Mouse (Mus musculus) stomach, postnatal 0 days (tissue): ENCODE data around the gene Zgpat. TPM values are rescaled to one million over a fixed set of nuclear protein-coding genes. Genes with fewer than 3 reads are reported as not detected.

Experiments used
- ATAC-seq: fragments of 200-750 bp; cut with Nextera tagmentation; 2 replicates; pipeline ENCODE4 v1.8.0; 2017; ENCODE audit not compliant: low FRiP score, low TSS enrichment
- DNase-seq: peaks from one replicate; pipeline ENCODE4 v3.0.0-alpha.2; 2016; ENCODE audit warnings: low spot score
- H3K27ac ChIP-seq: fragments of 300-500 bp; sonication (generic); replicated peaks from 2 replicates; pipeline ENCODE4 v1.5.1; 2014; ENCODE audit warnings: mild to moderate bottlenecking, control low read depth
- H3K27me3 ChIP-seq: fragments of 300-500 bp; sonication (generic); 2 replicates; pipeline ENCODE4 v1.6.1; 2014; ENCODE audit warnings: low read length; ENCODE audit not compliant: control insufficient read depth, insufficient read depth
- H3K36me3 ChIP-seq: fragments of 300-500 bp; sonication (generic); 2 replicates; pipeline ENCODE4 v1.6.1; 2014; ENCODE audit warnings: low read length, mixed read lengths; ENCODE audit not compliant: control insufficient read depth, insufficient read depth
- H3K4me1 ChIP-seq: fragments of 300-500 bp; sonication (generic); replicated peaks from 2 replicates; pipeline ENCODE4 v1.6.1; 2014; ENCODE audit warnings: antibody characterized with exemption; ENCODE audit not compliant: control insufficient read depth, insufficient read depth
- H3K4me2 ChIP-seq: fragments of 300-500 bp; sonication (generic); replicated peaks from 2 replicates; pipeline ENCODE4 v1.6.1; 2014; ENCODE audit warnings: low read depth, mild to moderate bottlenecking, control low read depth, moderate library complexity
- H3K4me3 ChIP-seq: fragments of 300-500 bp; sonication (generic); 2 replicates; pipeline ENCODE4 v1.5.1; 2014; ENCODE audit warnings: low read depth, low read length, control low read depth
- H3K9ac ChIP-seq: fragments of 300-500 bp; sonication (generic); 2 replicates; pipeline ENCODE4 v1.6.1; 2014; ENCODE audit warnings: mild to moderate bottlenecking, low read length, control low read depth, mixed read lengths
- H3K9me3 ChIP-seq: fragments of 300-500 bp; sonication (generic); 2 replicates; pipeline ENCODE4 v1.6.1; 2016; ENCODE audit warnings: low read length; ENCODE audit not compliant: control insufficient read depth
- CTCF ChIP-seq: IDR thresholded peaks from 2 replicates; pipeline ENCODE4 v1.5.1; 2016; ENCODE audit warnings: antibody characterized with exemption, low read depth, mild to moderate bottlenecking, moderate library complexity
- EP300 ChIP-seq: optimal IDR thresholded peaks from 2 replicates; pipeline ENCODE3; 2016; ENCODE audit warnings: antibody characterized with exemption
- WGBS: fragments of 180-500 bp; shearing (Covaris S2); extraction: QIAGEN DNeasy Blood & Tissue Kit; methylation state at CpG from one replicate; pipeline ENCODE4 v1.1.7; 2014; 5-methylcytosine and 5-hydroxymethylcytosine counted together
- polyA plus RNA-seq: library from polyadenylated mRNA; unstranded; fragments of >200 nt; fragmentation: Nextera tagmentation; extraction: Ambion mirVana; gene quantifications from 2 replicates; pipeline ENCODE4 v1.2.1, GENCODE M21; 2015

Zgpat gene
- polyA plus RNA-seq: 15.5 and 18.2 TPM in 2 replicates

DNA sequence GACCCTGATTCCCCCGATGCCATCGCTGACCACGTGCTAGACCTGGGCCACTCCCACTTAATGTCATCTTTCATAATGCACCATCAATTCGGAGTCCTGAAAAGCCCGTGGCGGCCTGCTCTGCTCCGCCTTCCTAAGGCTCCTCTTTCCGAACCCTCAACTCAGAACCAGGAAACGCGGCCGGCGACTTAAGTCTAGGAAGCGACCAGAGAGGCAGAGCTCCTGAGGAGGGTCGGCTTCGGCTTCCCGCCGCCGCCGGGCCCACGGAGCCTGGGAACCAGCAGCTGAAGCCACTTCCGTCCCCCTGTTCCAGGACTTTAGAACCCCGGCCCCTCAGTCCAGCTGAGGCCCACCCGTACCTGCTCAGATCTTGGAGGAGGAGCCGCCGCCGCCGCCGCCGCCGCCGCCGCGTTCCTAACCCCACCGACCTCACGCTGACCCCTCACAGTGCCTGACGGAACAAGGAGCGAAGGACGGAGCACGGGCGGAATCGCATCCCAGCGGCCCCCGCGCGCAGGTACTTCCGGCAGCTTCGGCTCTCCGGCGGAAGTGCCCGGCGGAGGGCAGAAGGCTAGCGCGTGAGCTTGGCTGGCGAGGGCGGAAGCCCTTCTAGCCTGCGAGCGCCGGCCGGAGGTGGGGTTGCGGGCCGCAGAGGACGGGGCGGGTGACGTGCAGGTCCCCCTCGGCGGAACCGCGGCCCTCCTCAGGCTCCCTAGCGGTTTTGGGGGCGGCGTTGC is at the start of gene Zgpat, which contains the start of gene Arfrp1:
TSS of gene Zgpat (plus strand) at position 69 of the 737 bp plus-strand sequence.
TSS of gene Arfrp1 (minus strand) at position 545 of the 737 bp plus-strand sequence.
- Histone ChIP-seq H3K9me3 (no peaks in the 10 kb centered on the region), H3K4me3 (peak within 1 kb of the TSS; percentile 71), H3K4me2 (peak within 1 kb of the TSS; percentile 97), H3K27me3 (no peaks in the 10 kb centered on the region), H3K27ac (peak within 1 kb of the TSS; percentile 94), H3K36me3 (peaks cover 7% of the 10 kb centered on the region; the same call in 1 of the 2 replicates), H3K9ac (peak within 1 kb of the TSS; percentile 91), H3K4me1 (peaks cover 5% of the 10 kb centered on the region)
- ATAC-seq: peak; percentile 92
- no peak for TF ChIP-seq EP300
- peak; percentile 10; the same call in 1 of the 2 replicates for TF ChIP-seq CTCF
- WGBS: 0% methylated on average over 63 of the region's 71 CpGs
- DNase-seq: peak; percentile 93

DNA sequence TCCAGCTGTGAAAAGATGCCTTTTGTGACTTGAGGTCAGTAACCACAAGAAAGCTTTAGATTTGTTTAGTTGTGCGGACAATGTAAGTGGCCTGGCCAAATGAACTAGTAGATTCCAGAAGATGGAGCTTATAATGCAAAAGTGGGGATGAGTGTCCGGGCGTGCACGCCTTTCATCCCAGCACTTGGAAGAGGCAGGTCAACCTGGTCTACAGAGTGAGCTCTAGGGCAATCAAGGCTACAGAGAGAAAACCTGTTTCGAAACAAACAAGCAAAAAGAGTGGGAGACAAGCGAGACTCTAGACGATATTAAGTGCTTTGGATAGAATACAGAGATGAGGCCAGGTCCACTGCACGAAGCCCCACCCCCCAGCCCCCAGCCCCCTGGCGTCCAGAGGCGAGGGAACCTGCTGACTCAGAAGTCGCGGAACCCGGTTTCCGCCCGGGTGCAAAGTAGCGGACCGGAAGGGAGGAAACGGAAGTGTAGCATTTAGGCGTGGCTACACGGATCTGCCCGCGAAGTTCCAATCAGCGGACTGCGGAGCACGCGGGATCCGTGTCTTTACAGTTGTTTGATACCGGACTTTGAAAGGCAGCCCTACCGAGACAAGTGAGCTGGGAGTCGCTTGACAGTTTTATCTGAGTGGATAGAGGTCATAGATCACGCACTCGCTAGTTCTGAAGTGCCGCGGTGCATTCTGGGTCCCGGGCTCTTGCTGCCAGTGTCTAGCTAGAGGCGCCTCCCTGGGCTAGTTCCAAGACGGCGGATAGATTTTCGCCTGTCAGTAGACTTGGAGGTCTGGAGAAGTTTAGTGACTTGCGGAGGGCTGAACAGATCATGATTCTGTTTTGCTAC is 45.3 kb upstream of the Zgpat start, which contains the start of gene Rtel1:
TSS of gene Rtel1 (plus strand) at position 492 of the 855 bp plus-strand sequence.
- peak within 1 kb of the TSS; percentile 61 for H3K9ac ChIP-seq
- H3K36me3 ChIP-seq: peaks cover 17% of the 10 kb centered on the region; the same call in 1 of the 2 replicates
- H3K27ac ChIP-seq: 0 out of 2 replicates have a peak within 1 kb of the TSS, but pooled peaks have one; percentile 18
- peak within 1 kb of the TSS; percentile 74 for H3K4me2 ChIP-seq
- H3K27me3 ChIP-seq: no peaks in the 10 kb centered on the region
- 4% methylated on average over 40 of the region's 40 CpGs for WGBS
- H3K4me1 ChIP-seq: peaks cover 2% of the 10 kb centered on the region; the same call in 1 of the 2 replicates
- DNase-seq (peak; percentile 88), ATAC-seq (peak; percentile 93)
- no peak for TF ChIP-seq EP300
- TF ChIP-seq CTCF: peak; percentile 45
- H3K9me3 ChIP-seq: no peaks in the 10 kb centered on the region
- peak within 1 kb of the TSS; percentile 61 for H3K4me3 ChIP-seq

DNA sequence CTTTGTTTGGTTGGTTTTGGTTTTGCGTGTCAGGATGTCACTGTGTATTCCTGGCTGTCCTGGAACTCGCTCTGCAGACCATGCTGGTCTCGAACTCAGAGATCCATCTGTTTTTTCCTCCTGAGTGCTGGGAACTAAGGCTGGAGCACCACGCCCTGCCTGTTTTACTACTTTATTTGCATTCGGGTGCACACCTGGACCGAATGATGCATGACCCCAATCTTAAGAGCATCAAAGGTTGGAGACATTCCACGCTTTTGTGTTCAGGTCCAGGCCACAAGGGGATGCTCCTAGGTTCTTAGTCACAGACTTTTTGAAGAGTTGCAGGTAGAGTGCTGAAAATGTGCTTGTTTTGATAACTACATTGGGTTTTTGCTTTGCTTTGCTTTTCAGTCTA is 44.6 kb upstream of the Zgpat start:
- Histone ChIP-seq H3K4me3 (peak overlapping the region; percentile 61), H3K27me3 (no peaks in the 10 kb centered on the region), H3K9ac (peak overlapping the region; percentile 61), H3K4me2 (peak overlapping the region; percentile 74), H3K4me1 (peaks cover 2% of the 10 kb centered on the region; the same call in 1 of the 2 replicates), H3K9me3 (no peaks in the 10 kb centered on the region), H3K36me3 (peaks cover 17% of the 10 kb centered on the region), H3K27ac (no peak overlapping the region)
- 9% methylated on average over 7 of the region's 7 CpGs for WGBS
- ATAC-seq: no peak
- TF ChIP-seq CTCF (no peak), EP300 (no peak)
- no peak for DNase-seq

DNA sequence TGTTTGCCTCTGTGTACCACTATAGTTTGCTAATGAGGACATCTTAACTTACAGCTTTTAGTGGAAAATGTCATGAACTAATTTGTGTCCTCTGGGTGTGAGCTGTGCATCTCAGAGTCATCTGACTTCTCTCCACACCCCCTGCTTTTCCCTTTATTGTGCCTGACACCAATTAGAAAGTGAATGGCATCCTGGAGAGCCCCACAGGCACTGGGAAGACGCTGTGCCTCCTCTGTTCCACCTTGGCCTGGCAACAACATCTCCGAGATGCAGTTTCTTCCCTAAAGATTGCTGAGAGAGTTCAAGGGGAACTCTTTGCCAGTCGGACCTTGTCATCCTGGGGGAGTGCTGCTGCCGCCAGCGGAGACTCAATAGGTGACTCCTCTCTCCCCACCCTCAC is 42.6 kb upstream of the Zgpat start:
- no peaks in the 10 kb centered on the region for H3K27me3 ChIP-seq
- H3K4me1 ChIP-seq: peaks cover 2% of the 10 kb centered on the region; the same call in 1 of the 2 replicates
- no peaks in the 10 kb centered on the region for H3K9me3 ChIP-seq
- peaks cover 17% of the 10 kb centered on the region for H3K36me3 ChIP-seq
- no peak overlapping the region for H3K9ac ChIP-seq
- DNase-seq (no peak), ATAC-seq (no peak)
- no peak overlapping the region for H3K27ac ChIP-seq
- H3K4me2 ChIP-seq: no peak overlapping the region
- WGBS: 84% methylated on average over 5 of the region's 5 CpGs
- H3K4me3 ChIP-seq: no peak overlapping the region
- TF ChIP-seq CTCF: no peak
- no peak for TF ChIP-seq EP300

DNA sequence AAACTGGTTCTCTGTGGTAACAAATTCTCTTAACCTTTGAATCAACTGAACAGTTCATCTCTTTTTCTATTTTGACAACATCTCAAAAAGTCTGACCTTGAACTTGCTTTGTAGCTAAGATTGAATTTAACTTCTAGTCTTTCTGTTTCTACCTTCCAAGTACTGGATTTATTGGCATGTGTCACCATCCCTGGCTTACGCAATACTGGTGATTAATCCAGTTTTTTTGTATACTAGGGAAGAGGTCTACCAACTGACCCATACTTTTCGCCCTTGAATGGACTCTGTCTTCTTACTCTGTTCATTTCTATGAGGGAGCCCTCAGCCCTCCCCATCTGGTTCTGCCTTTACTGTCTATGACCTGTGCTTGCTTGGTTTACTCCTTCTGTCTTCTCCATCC is 38.6 kb upstream of the Zgpat start:
- no peak overlapping the region for H3K9ac ChIP-seq
- DNase-seq (no peak), ATAC-seq (no peak)
- H3K4me2 ChIP-seq: no peak overlapping the region
- H3K4me3 ChIP-seq: no peak overlapping the region
- no peaks in the 10 kb centered on the region for H3K4me1 ChIP-seq
- 94% methylated on average over 2 of the region's 2 CpGs for WGBS
- no peaks in the 10 kb centered on the region for H3K27me3 ChIP-seq
- no peak overlapping the region for H3K27ac ChIP-seq
- peaks cover 18% of the 10 kb centered on the region for H3K36me3 ChIP-seq
- H3K9me3 ChIP-seq: no peaks in the 10 kb centered on the region
- TF ChIP-seq EP300 (no peak), CTCF (no peak)
